In genomic region chr10:94568867-94569266, GRCm38 (mm10) we compare ENCODE assay signal across 27 mouse cellular contexts.
DNase-seq lines count a peak whose midpoint lies in the region; TF ChIP-seq lines count a peak whose summit lies in the region.
"Had no signal": no experiment of that assay in that cellular context is flagged by ENCODE, and none has a peak within 500 bp of the region (broad histone marks: within the 10 kb centered on the region; RNA-seq: fewer than 3 reads in every experiment).

No protein-coding gene starts in this region.

- H3K79me2 ChIP-seq in heart, adult 2 months (replicated peaks; ENCODE audit: control insufficient read depth, insufficient read depth, low read length) = peaks cover 7% of the 10 kb centered on the region

- no peak overlapping the region for H3K9ac ChIP-seq in heart, adult 2 months (ENCODE audit: low read depth, low read length)
- H3K9ac ChIP-seq: embryonic facial prominence, embryonic 13.5 days; forebrain, embryonic 12.5 days; forebrain, embryonic 15.5 days; heart, embryonic 12.5 days; heart, embryonic 15.5 days; hindbrain, embryonic 13.5 days had no signal

- peaks cover 28% of the 10 kb centered on the region for H3K4me1 ChIP-seq in heart, adult 2 months (ENCODE audit: control insufficient read depth, insufficient read depth, low read length)
- H3K4me1 ChIP-seq in kidney, adult 2 months (ENCODE audit: control insufficient read depth, insufficient read depth, low read length) = peaks cover 4% of the 10 kb centered on the region; the same call in 1 of the 2 replicates
- H3K4me1 ChIP-seq in brown adipose tissue, adult 24 weeks (ENCODE audit: control insufficient read depth, insufficient read depth, insufficient read length, low read length) = peaks cover 37% of the 10 kb centered on the region

- WGBS in heart, adult 2 months = 74% methylated on average over 7 of the region's 7 CpGs
- WGBS in kidney, adult 2 months = 70% methylated on average over 7 of the region's 7 CpGs

- no peaks in the 10 kb centered on the region for H3K27me3 ChIP-seq in heart, adult 2 months (ENCODE audit: control insufficient read depth, insufficient read depth, low read length)
- no peaks in the 10 kb centered on the region for H3K27me3 ChIP-seq in kidney, adult 2 months (replicated peaks; ENCODE audit: control insufficient read depth, insufficient read depth, low read length)
- H3K27me3 ChIP-seq: embryonic facial prominence, embryonic 13.5 days; forebrain, embryonic 12.5 days; forebrain, embryonic 15.5 days; heart, embryonic 12.5 days; heart, embryonic 15.5 days; hindbrain, embryonic 13.5 days had no signal

- H3K36me3 ChIP-seq in heart, adult 2 months (ENCODE audit: control insufficient read depth, insufficient read depth, low read length) = peaks cover 10% of the 10 kb centered on the region
- H3K36me3 ChIP-seq in kidney, adult 2 months (ENCODE audit: control insufficient read depth, insufficient read depth, low read length) = no peaks in the 10 kb centered on the region
- H3K36me3 ChIP-seq: embryonic facial prominence, embryonic 10.5 days; embryonic facial prominence, embryonic 13.5 days; forebrain, embryonic 12.5 days; forebrain, embryonic 15.5 days; heart, embryonic 12.5 days; heart, embryonic 15.5 days; hindbrain, embryonic 10.5 days; hindbrain, embryonic 13.5 days had no signal

- no peak overlapping the region for H3K4me3 ChIP-seq in heart, adult 2 months
- H3K4me3 ChIP-seq in kidney, adult 2 months (ENCODE audit: insufficient read depth, low read depth, low read length) = no peak overlapping the region
- no peak overlapping the region for H3K4me3 ChIP-seq in brown adipose tissue, adult 24 weeks (ENCODE audit: insufficient read depth, low read depth, low read length)
- H3K4me3 ChIP-seq: embryonic facial prominence, embryonic 10.5 days; embryonic facial prominence, embryonic 13.5 days; erythroblast, embryonic 14.5 days; forebrain, embryonic 12.5 days; forebrain, embryonic 15.5 days; heart, embryonic 12.5 days; heart, embryonic 15.5 days; hindbrain, embryonic 10.5 days; hindbrain, embryonic 13.5 days had no signal

- peak overlapping the region; percentile 20 for H3K27ac ChIP-seq in heart, adult 2 months
- H3K27ac ChIP-seq in kidney, adult 2 months (ENCODE audit: insufficient read depth, low read depth, low read length) = no peak overlapping the region
- 0 out of 2 replicates have a peak overlapping the region, but pooled peaks have one; percentile 5 for H3K27ac ChIP-seq in brown adipose tissue, adult 24 weeks (replicated peaks; ENCODE audit: low read depth, low read length)
- H3K27ac ChIP-seq: embryonic facial prominence, embryonic 10.5 days; embryonic facial prominence, embryonic 13.5 days; forebrain, embryonic 12.5 days; forebrain, embryonic 15.5 days; heart, embryonic 15.5 days; hindbrain, embryonic 10.5 days; hindbrain, embryonic 13.5 days had no signal

- no peak for DNase-seq in heart, adult 2 months
- DNase-seq in heart, adult 11 months = no peak
- DNase-seq in kidney, adult 2 months = peak; percentile 43
- no peak for DNase-seq in kidney, postnatal 25 days
- no peak for DNase-seq in layer of hippocampus, adult 18-20 months (ENCODE audit: low spot score in 2 of 2)
- DNase-seq: adrenal gland, adult 2 months; adrenal gland, postnatal 14 days; B cell, adult 2 months; cerebellum, adult 11-12 months; cerebellum, adult 8-10 months; cerebellum, postnatal 10 days; cerebellum, postnatal 36 days; embryo, embryonic 11 days; gastrocnemius, postnatal 14 days; heart, adult 18-20 months; heart, postnatal 10 days; heart, postnatal 36 days had no signal

- no peak for TF ChIP-seq CTCF in heart, adult 2 months (IDR thresholded peaks at IDR 0.05)
- no peak for TF ChIP-seq CTCF in kidney, adult 2 months (conservative IDR thresholded peaks at IDR 0.05; ENCODE audit: insufficient read depth, insufficient read length, low read depth, low read length)

- TF ChIP-seq POLR2A in heart, adult 2 months (IDR thresholded peaks at IDR 0.05; ENCODE audit: insufficient read depth, low read depth, low read length) = no peak
- no peak for TF ChIP-seq POLR2A in kidney, adult 2 months (IDR thresholded peaks at IDR 0.05; ENCODE audit: low read depth, low read length)

- no peak for TF ChIP-seq EP300 in heart, adult 2 months (IDR thresholded peaks at IDR 0.05; ENCODE audit: insufficient read depth, low read depth, low read length)

- intact Hi-C loops in heart, adult 2 months (cut with DNase I) = no loop called here
